Mouse (Mus musculus): ENCODE data around the gene Larp1b. TPM values are rescaled to one million over a fixed set of nuclear protein-coding genes. Genes with fewer than 3 reads are reported as not detected.

Larp1b gene
- polyA plus RNA-seq, 1 experiment from 2014 or later, result 7.8 TPM

DNA sequence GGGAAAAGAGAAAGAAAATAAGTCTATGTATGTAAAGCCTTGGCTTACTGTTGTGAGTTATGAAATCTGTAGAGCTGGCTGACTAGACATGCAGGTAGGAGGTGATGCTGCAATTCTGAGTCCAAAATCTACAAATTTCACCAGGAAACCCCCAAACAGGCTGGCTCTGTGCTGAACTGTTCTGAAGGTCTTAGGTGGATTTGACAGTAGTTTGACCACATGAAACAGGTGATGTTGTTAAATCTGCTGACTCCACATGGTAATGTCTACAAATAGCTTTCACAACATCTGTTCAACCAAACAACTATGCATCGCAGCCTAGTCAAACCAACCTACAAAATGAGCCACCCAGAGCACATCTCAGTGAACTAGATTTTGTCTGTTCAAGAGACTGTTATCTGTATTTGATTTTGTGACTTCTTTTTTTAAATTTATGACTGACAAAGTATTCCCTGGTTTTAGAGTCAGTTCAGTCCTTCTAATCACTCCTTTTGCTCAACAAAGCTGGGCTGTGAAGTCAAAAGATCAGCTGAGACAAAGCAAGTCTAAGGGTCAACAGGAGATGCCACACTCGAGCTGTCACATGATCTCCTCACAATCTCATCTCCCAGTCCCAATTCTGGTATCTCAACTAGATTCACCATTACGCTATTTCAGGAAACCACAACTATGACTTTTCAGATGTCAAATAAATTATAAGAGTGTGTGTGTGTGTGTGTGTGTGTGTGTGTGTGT lies 112.4 kb downstream of the Larp1b start:
- Histone ChIP-seq H3K4me3 (replicated peaks) (no peak overlapping the region), H3K4me1 (replicated peaks) (peaks cover 5% of the 10 kb centered on the region; the same call in 1 of the 2 replicates), H3K27me3 (no peaks in the 10 kb centered on the region), H3K4me2 (no peak overlapping the region), H3K9ac (no peak overlapping the region), H3K27ac (no peak overlapping the region), H3K9me3 (replicated peaks) (no peaks in the 10 kb centered on the region), H3K36me3 (peaks cover 15% of the 10 kb centered on the region)
- ATAC-seq (ENCODE audit: low read depth) (no peak), DNase-seq (no peak)
- 55% methylated on average over 3 of the region's 3 CpGs for WGBS (ENCODE audit: insufficient replicate concordance)

GRCm38 (mm10) chr3:41062758-41063157 lies 113.1 kb downstream of the Larp1b start:
- WGBS (ENCODE audit: insufficient replicate concordance), result 85% methylated on average over 2 of the region's 2 CpGs

GRCm38 (mm10) chr3:41065320-41065719 lies 115.7 kb downstream of the Larp1b start:
- DNase-seq (no peak), ATAC-seq (ENCODE audit: low read depth) (peak; percentile 37)
- 78% methylated on average over 2 of the region's 2 CpGs for WGBS (ENCODE audit: insufficient replicate concordance)
- Histone ChIP-seq H3K27me3 (no peaks in the 10 kb centered on the region), H3K9me3 (replicated peaks) (no peaks in the 10 kb centered on the region), H3K4me1 (replicated peaks) (peaks cover 5% of the 10 kb centered on the region; the same call in 1 of the 2 replicates), H3K9ac (no peak overlapping the region), H3K4me3 (replicated peaks) (no peak overlapping the region), H3K27ac (no peak overlapping the region; the same call in 1 of the 2 replicates), H3K4me2 (no peak overlapping the region), H3K36me3 (peaks cover 47% of the 10 kb centered on the region)

More at GRCm38 (mm10) chr3:41062758-41063157, 113.1 kb downstream of the Larp1b start:
- H3K4me1 ChIP-seq (replicated peaks), result peaks cover 5% of the 10 kb centered on the region; the same call in 1 of the 2 replicates
- no peak overlapping the region for H3K9ac ChIP-seq
- no peak overlapping the region for H3K4me3 ChIP-seq (replicated peaks)
- no peak overlapping the region for H3K27ac ChIP-seq
- H3K4me2 ChIP-seq, result no peak overlapping the region
- DNase-seq, result no peak
- H3K27me3 ChIP-seq, result no peaks in the 10 kb centered on the region
- peaks cover 23% of the 10 kb centered on the region for H3K36me3 ChIP-seq
- H3K9me3 ChIP-seq (replicated peaks), result no peaks in the 10 kb centered on the region
- ATAC-seq (ENCODE audit: low read depth), result no peak

- H3K9me3 ChIP-seq (replicated peaks), result no peaks in the 10 kb centered on the region
- H3K9ac ChIP-seq, result no peak overlapping the region
- ATAC-seq (ENCODE audit: low read depth) (no peak), DNase-seq (no peak)
- H3K27ac ChIP-seq, result no peak overlapping the region
- H3K4me3 ChIP-seq (replicated peaks), result no peak overlapping the region
- peaks cover 41% of the 10 kb centered on the region for H3K36me3 ChIP-seq
- H3K27me3 ChIP-seq, result no peaks in the 10 kb centered on the region
- no peak overlapping the region for H3K4me2 ChIP-seq
- peaks cover 16% of the 10 kb centered on the region for H3K4me1 ChIP-seq (replicated peaks)
- WGBS (ENCODE audit: insufficient replicate concordance), result 75% methylated on average over 2 of the region's 2 CpGs
These were observed 120.9 kb downstream of the Larp1b start for GRCm38 (mm10) chr3:41070519-41070918.

DNA sequence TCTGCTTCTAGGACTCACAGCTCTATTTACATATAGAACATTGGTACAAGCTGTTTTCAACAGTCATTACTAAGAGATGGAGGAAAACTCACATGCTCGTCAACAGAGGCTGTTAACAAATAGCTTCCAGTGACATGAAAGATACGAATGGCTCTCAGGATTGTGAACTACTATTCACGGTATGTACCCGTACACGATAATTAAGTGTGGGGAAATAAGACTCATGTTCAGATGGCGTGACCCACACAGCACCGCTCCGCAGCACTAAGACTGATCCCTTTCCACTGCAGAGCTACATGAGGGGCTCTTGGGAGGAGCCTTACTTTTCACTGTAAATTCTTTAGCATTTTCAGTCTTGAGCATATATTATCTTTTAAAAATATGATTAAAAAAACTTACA lies 125.7 kb downstream of the Larp1b start:
- ATAC-seq (ENCODE audit: low read depth) (no peak), DNase-seq (no peak)
- Histone ChIP-seq H3K4me3 (replicated peaks) (no peak overlapping the region), H3K4me2 (no peak overlapping the region), H3K27ac (no peak overlapping the region), H3K9ac (no peak overlapping the region), H3K9me3 (replicated peaks) (no peaks in the 10 kb centered on the region), H3K27me3 (no peaks in the 10 kb centered on the region), H3K4me1 (replicated peaks) (peaks cover 28% of the 10 kb centered on the region), H3K36me3 (peaks cover 2% of the 10 kb centered on the region; the same call in 1 of the 2 replicates)
- 82% methylated on average over 8 of the region's 8 CpGs for WGBS (ENCODE audit: insufficient replicate concordance)

- peaks cover 35% of the 10 kb centered on the region for H3K4me1 ChIP-seq (replicated peaks)
- H3K4me2 ChIP-seq, result no peak overlapping the region
- no peaks in the 10 kb centered on the region for H3K36me3 ChIP-seq
- DNase-seq (no peak), ATAC-seq (ENCODE audit: low read depth) (no peak)
- H3K27me3 ChIP-seq, result no peaks in the 10 kb centered on the region
- H3K9ac ChIP-seq, result no peak overlapping the region
- no peak overlapping the region for H3K27ac ChIP-seq
- no peaks in the 10 kb centered on the region for H3K9me3 ChIP-seq (replicated peaks)
- 86% methylated on average over 2 of the region's 2 CpGs for WGBS (ENCODE audit: insufficient replicate concordance)
- no peak overlapping the region for H3K4me3 ChIP-seq (replicated peaks)
These were observed 129.0 kb downstream of the Larp1b start for GRCm38 (mm10) chr3:41078673-41079072.

DNA sequence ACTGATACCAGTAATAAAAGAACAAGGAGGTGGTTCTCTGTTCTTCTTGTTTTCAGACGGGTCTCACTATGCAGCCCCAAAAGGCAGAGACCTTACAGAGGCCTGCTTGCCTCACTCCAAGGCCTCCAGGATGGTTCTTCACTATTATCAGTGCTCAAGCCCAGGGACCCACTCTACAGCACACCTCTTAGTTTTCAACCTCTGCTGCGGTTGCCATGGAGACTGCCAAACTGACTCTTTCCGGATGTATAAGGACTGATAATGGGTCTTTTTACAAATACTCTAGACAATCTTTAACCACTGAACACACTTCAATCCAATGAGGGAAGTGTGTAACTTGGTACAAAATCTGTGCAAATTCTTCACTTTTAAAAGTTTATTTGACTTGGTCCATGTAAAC lies 131.1 kb downstream of the Larp1b start:
- ATAC-seq (ENCODE audit: low read depth) (no peak), DNase-seq (peak; percentile 26)
- Histone ChIP-seq H3K9ac (peak overlapping the region; percentile 96; the same call in 1 of the 2 replicates), H3K9me3 (replicated peaks) (no peaks in the 10 kb centered on the region), H3K4me1 (replicated peaks) (peaks cover 42% of the 10 kb centered on the region), H3K4me3 (replicated peaks) (peak overlapping the region; percentile 100), H3K27ac (no peak overlapping the region), H3K4me2 (peak overlapping the region; percentile 99), H3K27me3 (no peaks in the 10 kb centered on the region), H3K36me3 (no peaks in the 10 kb centered on the region)
- 35% methylated on average over 3 of the region's 3 CpGs for WGBS (ENCODE audit: insufficient replicate concordance)

DNA sequence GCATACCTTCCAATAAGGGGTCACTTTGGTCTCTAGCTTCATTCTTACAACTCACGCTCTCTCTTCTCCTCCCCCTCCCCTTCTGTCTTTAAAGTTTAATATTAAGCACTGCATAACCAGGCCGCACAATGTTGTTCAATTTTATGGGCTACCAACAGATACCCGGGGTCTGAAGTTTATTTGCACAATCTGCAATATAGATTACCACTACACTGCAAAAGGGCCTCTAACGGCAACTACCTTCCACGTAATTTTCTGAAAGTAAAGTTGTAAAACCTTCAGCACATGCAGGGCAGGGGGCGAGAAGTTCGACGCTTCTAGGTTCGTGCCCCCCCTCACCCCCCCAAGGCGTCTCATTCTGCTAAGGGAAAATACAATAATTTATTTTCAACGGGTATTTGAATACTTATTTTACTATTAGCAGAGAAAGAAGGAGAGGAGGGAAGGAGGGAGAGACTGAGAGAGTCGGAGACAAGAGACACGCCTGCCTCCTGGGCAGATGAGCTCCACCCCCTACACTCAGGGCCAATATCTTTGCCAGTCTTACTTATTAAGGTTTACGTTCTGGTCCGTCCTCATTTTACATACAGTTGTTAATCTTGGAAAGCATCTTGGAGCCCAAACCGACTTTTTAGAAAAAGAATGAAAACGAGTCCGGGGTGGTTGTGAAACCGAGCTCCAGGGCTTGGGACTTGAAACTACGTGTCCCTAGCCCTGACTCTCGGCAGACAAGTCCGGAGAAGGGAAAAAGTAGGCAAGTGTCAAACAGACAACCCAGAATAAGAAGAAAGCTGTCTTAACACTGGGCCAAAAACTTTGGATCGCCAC lies 132.1 kb downstream of the Larp1b start:
- H3K36me3 ChIP-seq, result no peaks in the 10 kb centered on the region
- DNase-seq (peak; percentile 44), ATAC-seq (ENCODE audit: low read depth) (no peak)
- peak overlapping the region; percentile 99 for H3K4me2 ChIP-seq
- peak overlapping the region; percentile 100 for H3K4me3 ChIP-seq (replicated peaks)
- 6% methylated on average over 23 of the region's 23 CpGs for WGBS (ENCODE audit: insufficient replicate concordance)
- H3K9me3 ChIP-seq (replicated peaks), result no peaks in the 10 kb centered on the region
- peak overlapping the region; percentile 96 for H3K9ac ChIP-seq
- H3K4me1 ChIP-seq (replicated peaks), result peaks cover 42% of the 10 kb centered on the region
- no peaks in the 10 kb centered on the region for H3K27me3 ChIP-seq
- peak overlapping the region; percentile 91 for H3K27ac ChIP-seq

DNA sequence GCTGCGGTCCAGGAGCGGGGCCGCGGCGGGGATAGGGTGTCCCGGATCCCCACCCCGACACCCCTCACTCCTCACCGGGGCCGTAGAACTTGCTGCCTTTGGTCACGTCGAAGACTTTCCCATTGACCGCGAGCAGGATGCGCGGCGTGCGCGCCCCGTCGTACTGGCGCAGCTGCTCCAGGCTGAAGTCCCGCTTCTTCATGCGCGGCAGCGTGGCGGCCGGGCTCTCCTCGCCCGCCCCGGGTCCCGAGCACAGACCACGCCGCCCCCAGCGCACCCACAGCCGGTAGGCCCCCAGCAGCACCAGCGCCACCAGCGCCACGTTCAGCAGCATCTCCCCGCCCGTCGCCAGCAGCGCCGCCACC lies 132.9 kb downstream of the Larp1b start:
- no peaks in the 10 kb centered on the region for H3K9me3 ChIP-seq (replicated peaks)
- H3K4me1 ChIP-seq (replicated peaks), result peaks cover 42% of the 10 kb centered on the region
- no peaks in the 10 kb centered on the region for H3K36me3 ChIP-seq
- no peaks in the 10 kb centered on the region for H3K27me3 ChIP-seq
- H3K4me2 ChIP-seq, result peak overlapping the region; percentile 99
- ATAC-seq (ENCODE audit: low read depth), result no peak; the same call in 1 of the 2 replicates
- under 1% methylated on average over 43 of the region's 43 CpGs for WGBS (ENCODE audit: insufficient replicate concordance)
- H3K9ac ChIP-seq, result peak overlapping the region; percentile 96
- no peak for DNase-seq
- H3K27ac ChIP-seq, result peak overlapping the region; percentile 91
- peak overlapping the region; percentile 100 for H3K4me3 ChIP-seq (replicated peaks)

- Histone ChIP-seq H3K4me3 (replicated peaks) (peak within 1 kb of the TSS; percentile 100), H3K4me1 (replicated peaks) (peaks cover 42% of the 10 kb centered on the region), H3K4me2 (peak within 1 kb of the TSS; percentile 99), H3K27me3 (no peaks in the 10 kb centered on the region), H3K36me3 (no peaks in the 10 kb centered on the region), H3K9ac (peak within 1 kb of the TSS; percentile 96), H3K27ac (peak within 1 kb of the TSS; percentile 91), H3K9me3 (replicated peaks) (no peaks in the 10 kb centered on the region)
- under 1% methylated on average over 79 of the region's 95 CpGs for WGBS (ENCODE audit: insufficient replicate concordance)
- ATAC-seq (ENCODE audit: low read depth), result peak; percentile 96
- peak; percentile 97 for DNase-seq
These were observed 133.5 kb downstream of the Larp1b start, which contains the start of gene Pgrmc2 for GRCm38 (mm10) chr3:41082885-41083789. TSS of gene Pgrmc2 (minus strand) at chr3:41083046.

- Histone ChIP-seq H3K36me3 (no peaks in the 10 kb centered on the region), H3K27me3 (no peaks in the 10 kb centered on the region), H3K4me1 (replicated peaks) (peaks cover 38% of the 10 kb centered on the region), H3K9me3 (replicated peaks) (no peaks in the 10 kb centered on the region), H3K9ac (peak overlapping the region; percentile 96), H3K4me3 (replicated peaks) (peak overlapping the region; percentile 100), H3K4me2 (peak overlapping the region; percentile 99), H3K27ac (peak overlapping the region; percentile 91)
- DNase-seq (no peak), ATAC-seq (ENCODE audit: low read depth) (peak; percentile 14)
- 1% methylated on average over 6 of the region's 6 CpGs for WGBS (ENCODE audit: insufficient replicate concordance)
These were observed 134.1 kb downstream of the Larp1b start for GRCm38 (mm10) chr3:41083790-41084112.
